Mouse (Mus musculus) liver, embryonic 14.5 days (tissue): ENCODE measurements around the gene Coq8b. TPM values are rescaled to one million over a fixed set of nuclear protein-coding genes. Genes with fewer than 3 reads are reported as not detected.
A peak's percentile ranks its signal among the peaks of the same experiment; 100 is the strongest.

Source experiments
- ATAC-seq: fragments of 200-750 bp; cut with Nextera tagmentation; 2 replicates; pipeline ENCODE4 v1.8.0; 2017; ENCODE audit warnings: moderate number of reproducible peaks, mild to moderate bottlenecking, moderate library complexity; ENCODE audit not compliant: insufficient read depth
- DNase-seq, 3 experiments: peaks; one replicate each; pipeline ENCODE4 v3.0.0-alpha.2; 2012 to 2013; ENCODE audit warnings: low read depth in 3 of 3, low spot score in 3 of 3
- H3K27ac ChIP-seq: fragments of 300-500 bp; sonication (generic); 2 replicates; pipeline ENCODE4 v1.5.1; 2014; ENCODE audit warnings: moderate library complexity, mild to moderate bottlenecking, control low read depth, inconsistent platforms
- H3K27me3 ChIP-seq: fragments of 300-500 bp; sonication (generic); 2 replicates; pipeline ENCODE4 v1.6.1; 2014; ENCODE audit warnings: mild to moderate bottlenecking, low read length, moderate library complexity; ENCODE audit not compliant: control insufficient read depth, insufficient read depth
- H3K36me3 ChIP-seq: fragments of 300-500 bp; sonication (generic); replicated peaks from 2 replicates; pipeline ENCODE4 v1.6.1; 2014; ENCODE audit warnings: low read depth; ENCODE audit not compliant: control insufficient read depth, insufficient read depth
- H3K4me1 ChIP-seq, 2 experiments: fragments of 200-500 bp in 1 of 2; fragments of 300-500 bp in 1 of 2; sonication (generic) in 1 of 2; replicated peaks; 2 replicates each; pipeline ENCODE4 v1.6.1; 2012 to 2014; ENCODE audit warnings: antibody characterized with exemption in 1 of 2, inconsistent platforms in 1 of 2, low read length in 1 of 2; ENCODE audit not compliant: control insufficient read depth in 2 of 2, insufficient read depth in 2 of 2
- H3K4me2 ChIP-seq: fragments of 300-500 bp; sonication (generic); 2 replicates; pipeline ENCODE4 v1.6.1; 2014; ENCODE audit warnings: low read depth, mild to moderate bottlenecking, control low read depth, moderate library complexity
- H3K4me3 ChIP-seq, 2 experiments: fragments of 200-500 bp in 1 of 2; fragments of 300-500 bp in 1 of 2; sonication (generic) in 1 of 2; 2 replicates each; pipeline ENCODE4 v1.5.1; 2012 to 2014; ENCODE audit warnings: low read depth in 2 of 2, low read length in 2 of 2, mild to moderate bottlenecking in 2 of 2, control low read depth in 1 of 2, inconsistent platforms in 1 of 2, moderate library complexity in 1 of 2; ENCODE audit not compliant: insufficient read depth in 1 of 2
- H3K9ac ChIP-seq: fragments of 300-500 bp; sonication (generic); replicated peaks from 2 replicates; pipeline ENCODE4 v1.6.1; 2014; ENCODE audit warnings: mild to moderate bottlenecking, control low read depth, moderate library complexity
- H3K9me3 ChIP-seq: fragments of 300-500 bp; sonication (generic); 2 replicates; pipeline ENCODE4 v1.6.1; 2016; ENCODE audit warnings: low read length, mixed read lengths; ENCODE audit not compliant: control insufficient read depth
- CTCF ChIP-seq: IDR thresholded peaks from 2 replicates; pipeline ENCODE4 v1.5.1; 2016; ENCODE audit warnings: antibody characterized with exemption, low read depth, control low read depth
- EP300 ChIP-seq: IDR thresholded peaks from 2 replicates; pipeline ENCODE4 v1.6.1; 2016; ENCODE audit warnings: antibody characterized with exemption, low read depth
- WGBS: fragments of 180-500 bp; shearing (Covaris S2); extraction: QIAGEN DNeasy Blood & Tissue Kit; methylation state at CpG from one replicate; pipeline ENCODE4 v1.1.7; 2014; ENCODE audit not compliant: insufficient replicate concordance; 5-methylcytosine and 5-hydroxymethylcytosine counted together
- polyA plus RNA-seq, 2 experiments: library from polyadenylated mRNA; depleted of rRNA in 1 of 2; stranded (reverse) in 1 of 2; unstranded in 1 of 2; fragments of >200 nt; fragmentation: Nextera tagmentation in 1 of 2; extraction: Ambion mirVana in 1 of 2; gene quantifications; 2 replicates each; pipeline versions ENCODE4 v1.2.1 to v1.2.3; 2012 to 2014

Coq8b gene
- polyA plus RNA-seq, 2 experiments = 9.3 to 17.7 TPM

- no peaks in the 10 kb centered on the region for H3K9me3 ChIP-seq
- H3K4me1 ChIP-seq = peaks cover 11 to 16% of the 10 kb centered on the region in 2 experiments
- 67% methylated on average over 4 of the region's 4 CpGs for WGBS
- H3K36me3 ChIP-seq = peaks cover 45% of the 10 kb centered on the region
- ATAC-seq = no peak
- no peaks in the 10 kb centered on the region for H3K27me3 ChIP-seq
- no peak for DNase-seq
- no peak overlapping the region for H3K4me3 ChIP-seq
- H3K4me2 ChIP-seq = no peak overlapping the region
- TF ChIP-seq EP300 (no peak), CTCF (no peak)
- H3K27ac ChIP-seq = no peak overlapping the region
- no peak overlapping the region for H3K9ac ChIP-seq
Measured at GRCm38 (mm10) chr7:27193731-27194130, 39.1 kb upstream of the Coq8b start.

GRCm38 (mm10) chr7:27195681-27196611 lies 36.9 kb upstream of the Coq8b start, which contains the start of the genes BC024978 and Snrpa:
BC024978 (plus strand) TSS chr7:27195781.
Snrpa (minus strand) TSS chr7:27196271.
- H3K36me3 ChIP-seq = peaks cover 28% of the 10 kb centered on the region
- H3K9me3 ChIP-seq = no peaks in the 10 kb centered on the region
- H3K27me3 ChIP-seq = no peaks in the 10 kb centered on the region
- ATAC-seq = peak; percentile 98
- H3K9ac ChIP-seq = peak within 1 kb of the TSS; percentile 83
- peak; percentile 99 to 100 (median 100) for DNase-seq
- peak within 1 kb of the TSS; percentile 86 for H3K4me2 ChIP-seq
- H3K4me3 ChIP-seq = peak within 1 kb of the TSS; percentile 90 to 93
- TF ChIP-seq EP300 (no peak), CTCF (no peak)
- H3K27ac ChIP-seq = peak within 1 kb of the TSS; percentile 90
- peaks cover 11 to 16% of the 10 kb centered on the region in 2 experiments for H3K4me1 ChIP-seq
- under 1% methylated on average over 64 of the region's 64 CpGs for WGBS

GRCm38 (mm10) chr7:27197136-27197535 lies 35.7 kb upstream of the Coq8b start:
- Histone ChIP-seq H3K4me2 (peak overlapping the region; percentile 86; the same call in 1 of the 2 replicates), H3K27me3 (no peaks in the 10 kb centered on the region), H3K4me1 (peaks cover 11 to 16% of the 10 kb centered on the region in 2 experiments), H3K9ac (no peak overlapping the region; the same call in 1 of the 2 replicates), H3K36me3 (peaks cover 16% of the 10 kb centered on the region), H3K4me3 (no peak overlapping the region), H3K27ac (no peak overlapping the region), H3K9me3 (no peaks in the 10 kb centered on the region)
- DNase-seq = no peak
- TF ChIP-seq EP300 = no peak
- no peak for TF ChIP-seq CTCF
- WGBS = 62% methylated on average over 3 of the region's 3 CpGs
- ATAC-seq = no peak

GRCm38 (mm10) chr7:27197634-27198033 lies 35.2 kb upstream of the Coq8b start:
- no peak overlapping the region for H3K27ac ChIP-seq
- peaks cover 11% of the 10 kb centered on the region for H3K36me3 ChIP-seq
- H3K27me3 ChIP-seq = no peaks in the 10 kb centered on the region
- no peak overlapping the region for H3K4me2 ChIP-seq
- H3K9me3 ChIP-seq = no peaks in the 10 kb centered on the region
- peaks cover 11 to 16% of the 10 kb centered on the region in 2 experiments for H3K4me1 ChIP-seq
- ATAC-seq (no peak), DNase-seq (no peak)
- TF ChIP-seq EP300 (no peak), CTCF (no peak)
- H3K9ac ChIP-seq = no peak overlapping the region; the same call in 1 of the 2 replicates
- no peak overlapping the region for H3K4me3 ChIP-seq
- WGBS = 74% methylated on average over 8 of the region's 8 CpGs

- Histone ChIP-seq H3K4me1 (peaks cover 11 to 16% of the 10 kb centered on the region in 2 experiments), H3K27ac (no peak overlapping the region), H3K9ac (no peak overlapping the region), H3K4me2 (no peak overlapping the region), H3K36me3 (peaks cover 6% of the 10 kb centered on the region), H3K27me3 (no peaks in the 10 kb centered on the region), H3K9me3 (no peaks in the 10 kb centered on the region), H3K4me3 (no peak overlapping the region)
- TF ChIP-seq EP300 = no peak
- TF ChIP-seq CTCF = no peak
- DNase-seq (no peak), ATAC-seq (no peak)
Measured at GRCm38 (mm10) chr7:27198355-27198754, 34.5 kb upstream of the Coq8b start.
